Mouse (Mus musculus): ENCODE data around the gene Olfr9.

GRCm38 (mm10) chr10:129004032-129004920 lies 15.0 kb downstream of the Olfr9 start:
- TF ChIP-seq CTCF (IDR thresholded peaks at IDR 0.05; ENCODE audit: insufficient read depth, low read depth, low read length) (no peak), POLR2A (IDR thresholded peaks at IDR 0.05; ENCODE audit: insufficient read depth, low read depth, low read length) (no peak)
